Mouse (Mus musculus) stomach, postnatal 0 days (tissue): ENCODE data around the gene Ocrl. TPM values are rescaled to one million over a fixed set of nuclear protein-coding genes. Genes with fewer than 3 reads are reported as not detected.

Experiments used
- ATAC-seq: fragments of 200-750 bp; cut with Nextera tagmentation; 2 replicates; pipeline ENCODE4 v1.8.0; 2017; ENCODE audit not compliant: low FRiP score, low TSS enrichment
- DNase-seq: peaks from one replicate; pipeline ENCODE4 v3.0.0-alpha.2; 2016; ENCODE audit warnings: low spot score
- H3K27ac ChIP-seq: fragments of 300-500 bp; sonication (generic); replicated peaks from 2 replicates; pipeline ENCODE4 v1.5.1; 2014; ENCODE audit warnings: mild to moderate bottlenecking, control low read depth
- H3K27me3 ChIP-seq: fragments of 300-500 bp; sonication (generic); 2 replicates; pipeline ENCODE4 v1.6.1; 2014; ENCODE audit warnings: low read length; ENCODE audit not compliant: control insufficient read depth, insufficient read depth
- H3K36me3 ChIP-seq: fragments of 300-500 bp; sonication (generic); 2 replicates; pipeline ENCODE4 v1.6.1; 2014; ENCODE audit warnings: low read length, mixed read lengths; ENCODE audit not compliant: control insufficient read depth, insufficient read depth
- H3K4me1 ChIP-seq: fragments of 300-500 bp; sonication (generic); replicated peaks from 2 replicates; pipeline ENCODE4 v1.6.1; 2014; ENCODE audit warnings: antibody characterized with exemption; ENCODE audit not compliant: control insufficient read depth, insufficient read depth
- H3K4me2 ChIP-seq: fragments of 300-500 bp; sonication (generic); replicated peaks from 2 replicates; pipeline ENCODE4 v1.6.1; 2014; ENCODE audit warnings: low read depth, mild to moderate bottlenecking, control low read depth, moderate library complexity
- H3K4me3 ChIP-seq: fragments of 300-500 bp; sonication (generic); 2 replicates; pipeline ENCODE4 v1.5.1; 2014; ENCODE audit warnings: low read depth, low read length, control low read depth
- H3K9ac ChIP-seq: fragments of 300-500 bp; sonication (generic); 2 replicates; pipeline ENCODE4 v1.6.1; 2014; ENCODE audit warnings: mild to moderate bottlenecking, low read length, control low read depth, mixed read lengths
- H3K9me3 ChIP-seq: fragments of 300-500 bp; sonication (generic); 2 replicates; pipeline ENCODE4 v1.6.1; 2016; ENCODE audit warnings: low read length; ENCODE audit not compliant: control insufficient read depth
- CTCF ChIP-seq: IDR thresholded peaks from 2 replicates; pipeline ENCODE4 v1.5.1; 2016; ENCODE audit warnings: antibody characterized with exemption, low read depth, mild to moderate bottlenecking, moderate library complexity
- EP300 ChIP-seq: optimal IDR thresholded peaks from 2 replicates; pipeline ENCODE3; 2016; ENCODE audit warnings: antibody characterized with exemption
- WGBS: fragments of 180-500 bp; shearing (Covaris S2); extraction: QIAGEN DNeasy Blood & Tissue Kit; methylation state at CpG from one replicate; pipeline ENCODE4 v1.1.7; 2014; 5-methylcytosine and 5-hydroxymethylcytosine counted together
- polyA plus RNA-seq: library from polyadenylated mRNA; unstranded; fragments of >200 nt; fragmentation: Nextera tagmentation; extraction: Ambion mirVana; gene quantifications from 2 replicates; pipeline ENCODE4 v1.2.1, GENCODE M21; 2015

Ocrl gene
- polyA plus RNA-seq, 1 experiment from 2014 or later = 7.0 TPM

- DNase-seq (no peak), ATAC-seq (no peak)
- Histone ChIP-seq H3K27ac (no peak overlapping the region), H3K9me3 (no peaks in the 10 kb centered on the region), H3K9ac (no peak overlapping the region), H3K36me3 (no peaks in the 10 kb centered on the region), H3K27me3 (no peaks in the 10 kb centered on the region), H3K4me3 (no peak overlapping the region), H3K4me2 (no peak overlapping the region), H3K4me1 (no peaks in the 10 kb centered on the region)
- WGBS = 77% methylated on average over 4 of the region's 4 CpGs
- TF ChIP-seq EP300 (no peak), CTCF (no peak)
Measured at GRCm38 (mm10) chrX:47970371-47970770, 58.2 kb downstream of the Ocrl start.

DNA sequence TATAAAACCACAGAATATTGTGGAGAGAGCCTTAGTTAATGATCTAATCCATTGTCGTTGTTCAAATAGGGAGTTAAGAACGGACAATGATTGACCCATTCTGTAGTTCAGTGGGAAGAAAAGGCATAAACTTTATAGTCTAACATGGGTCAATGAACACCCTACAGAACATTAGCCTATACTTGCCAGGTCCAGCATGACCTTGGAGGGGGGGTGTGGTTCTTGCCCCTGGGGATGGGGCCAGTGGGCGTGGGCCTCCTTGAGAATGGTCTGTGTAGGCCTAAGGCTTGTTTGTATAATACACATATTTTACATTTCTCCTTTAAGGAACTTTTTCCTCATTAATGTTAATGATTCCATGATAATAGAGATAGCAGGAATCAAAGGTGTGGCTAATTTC is 58.7 kb downstream of the Ocrl start:
- no peak overlapping the region for H3K4me2 ChIP-seq
- H3K27ac ChIP-seq = no peak overlapping the region
- 64% methylated on average over 3 of the region's 3 CpGs for WGBS
- H3K4me1 ChIP-seq = no peaks in the 10 kb centered on the region
- no peak overlapping the region for H3K9ac ChIP-seq
- no peak for DNase-seq
- TF ChIP-seq EP300 = no peak
- TF ChIP-seq CTCF = no peak
- no peak for ATAC-seq
- H3K36me3 ChIP-seq = no peaks in the 10 kb centered on the region
- no peaks in the 10 kb centered on the region for H3K27me3 ChIP-seq
- H3K4me3 ChIP-seq = no peak overlapping the region
- H3K9me3 ChIP-seq = no peaks in the 10 kb centered on the region

GRCm38 (mm10) chrX:47971366-47972128 is 59.4 kb downstream of the Ocrl start:
- no peaks in the 10 kb centered on the region for H3K4me1 ChIP-seq
- DNase-seq (no peak), ATAC-seq (no peak)
- H3K27me3 ChIP-seq = no peaks in the 10 kb centered on the region
- no peak overlapping the region for H3K4me3 ChIP-seq
- 56% methylated on average over 9 of the region's 10 CpGs for WGBS
- TF ChIP-seq EP300 (no peak), CTCF (no peak)
- H3K9me3 ChIP-seq = no peaks in the 10 kb centered on the region
- H3K36me3 ChIP-seq = no peaks in the 10 kb centered on the region
- H3K9ac ChIP-seq = no peak overlapping the region
- H3K27ac ChIP-seq = no peak overlapping the region
- no peak overlapping the region for H3K4me2 ChIP-seq

DNA sequence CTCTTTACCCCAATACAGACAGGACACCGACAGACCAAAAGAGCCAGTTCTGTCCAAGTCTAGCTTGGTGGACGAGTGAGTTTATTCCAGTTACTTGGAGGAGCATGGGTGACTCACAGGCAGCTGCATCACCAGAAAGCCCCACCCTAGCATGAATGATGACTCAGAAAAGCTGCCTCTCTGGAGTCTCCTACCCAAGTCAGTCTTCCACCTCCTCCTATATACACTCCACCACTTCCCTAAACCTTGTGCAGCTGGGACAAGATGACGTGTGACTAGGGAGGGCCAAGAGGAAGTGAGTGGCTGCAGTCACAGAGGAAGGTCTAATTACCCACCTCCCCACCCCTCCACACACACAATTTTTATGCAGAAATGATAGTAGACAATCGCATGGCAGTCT is 64.4 kb downstream of the Ocrl start:
- Histone ChIP-seq H3K4me1 (no peaks in the 10 kb centered on the region), H3K36me3 (no peaks in the 10 kb centered on the region), H3K27me3 (no peaks in the 10 kb centered on the region), H3K9me3 (no peaks in the 10 kb centered on the region), H3K4me2 (no peak overlapping the region), H3K9ac (no peak overlapping the region), H3K4me3 (no peak overlapping the region), H3K27ac (no peak overlapping the region)
- peak; percentile 95 for ATAC-seq
- TF ChIP-seq EP300 (no peak), CTCF (no peak)
- WGBS = 51% methylated on average over 4 of the region's 4 CpGs
- DNase-seq = peak; percentile 40

DNA sequence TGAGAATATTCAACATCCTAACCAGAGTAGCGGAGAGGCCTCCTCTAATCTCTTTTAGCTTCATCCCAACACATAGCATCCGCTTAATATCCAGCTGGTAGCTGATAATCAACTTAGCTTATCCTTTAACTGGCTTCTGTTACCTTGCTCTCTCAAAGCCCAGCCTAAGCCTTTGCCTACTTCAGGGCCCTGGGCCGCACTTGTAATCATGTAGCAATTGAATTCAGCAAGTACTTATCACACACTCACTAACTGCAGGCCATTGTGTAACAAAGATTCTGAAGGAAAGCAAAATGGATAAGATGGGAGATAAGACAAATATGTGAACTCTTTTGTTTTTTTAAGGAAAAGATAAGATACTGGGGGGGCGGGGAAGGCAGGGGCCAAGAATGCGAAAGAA is 64.9 kb downstream of the Ocrl start:
- Histone ChIP-seq H3K9ac (no peak overlapping the region), H3K4me2 (no peak overlapping the region), H3K27me3 (no peaks in the 10 kb centered on the region), H3K27ac (no peak overlapping the region), H3K9me3 (no peaks in the 10 kb centered on the region), H3K4me1 (no peaks in the 10 kb centered on the region), H3K36me3 (no peaks in the 10 kb centered on the region), H3K4me3 (no peak overlapping the region)
- WGBS = 68% methylated on average over 5 of the region's 5 CpGs
- no peak for DNase-seq
- no peak for ATAC-seq
- TF ChIP-seq CTCF (no peak), EP300 (no peak)

DNA sequence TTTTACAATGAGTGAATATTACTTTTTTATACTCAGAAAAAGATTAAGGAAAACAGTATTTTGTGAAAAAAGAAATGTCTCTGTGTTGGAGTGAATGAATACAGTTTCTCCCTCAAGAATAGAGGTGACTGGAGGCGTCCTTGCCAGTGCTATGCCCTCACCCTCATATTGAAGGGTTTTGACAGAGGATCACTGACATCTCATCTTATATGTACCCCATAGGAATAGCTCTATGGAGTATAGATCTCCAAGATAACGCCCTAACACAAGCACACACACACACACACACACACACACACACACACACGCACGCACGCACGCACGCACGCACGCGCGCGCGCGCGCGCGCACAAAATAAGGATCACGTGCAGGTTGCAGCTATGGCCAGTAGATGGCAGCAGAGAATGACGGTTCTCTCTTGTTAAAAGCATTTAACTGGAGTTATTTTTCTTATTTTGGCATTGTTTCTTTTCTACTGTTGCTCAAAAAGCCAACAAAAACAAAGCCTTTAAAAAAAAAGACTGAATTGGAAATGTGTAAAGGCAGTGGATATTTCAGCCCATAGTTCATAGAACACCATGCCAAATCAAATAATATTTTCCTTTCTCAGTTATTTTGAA is 72.9 kb downstream of the Ocrl start:
- H3K27ac ChIP-seq = no peak overlapping the region
- ATAC-seq = no peak

More for the DNA sequence above, 72.9 kb downstream of the Ocrl start:
- Histone ChIP-seq H3K9ac (no peak overlapping the region), H3K4me3 (no peak overlapping the region), H3K4me2 (0 out of 2 replicates have a peak overlapping the region, but pooled peaks have one; percentile 11), H3K27me3 (no peaks in the 10 kb centered on the region), H3K4me1 (no peaks in the 10 kb centered on the region), H3K36me3 (no peaks in the 10 kb centered on the region), H3K9me3 (no peaks in the 10 kb centered on the region)
- peak; percentile 49 for DNase-seq
- TF ChIP-seq CTCF = peak; percentile 76
- no peak for TF ChIP-seq EP300
- 13% methylated on average over 19 of the region's 19 CpGs for WGBS
